Mouse (Mus musculus) heart, embryonic 13.5 days (tissue): ENCODE measurements around the gene L1td1. TPM values are rescaled to one million over a fixed set of nuclear protein-coding genes. Genes with fewer than 3 reads are reported as not detected.

Experiments used
- ATAC-seq: fragments of 200-750 bp; cut with Nextera tagmentation; 2 replicates; pipeline ENCODE4 v1.8.0; 2017; ENCODE audit warnings: moderate TSS enrichment; ENCODE audit not compliant: insufficient number of reproducible peaks, low FRiP score, low TSS enrichment; ENCODE audit errors: extremely low read depth
- H3K27ac ChIP-seq: fragments of 300-500 bp; sonication (generic); replicated peaks from 2 replicates; pipeline ENCODE4 v1.5.1; 2015; ENCODE audit warnings: moderate library complexity, mild to moderate bottlenecking, inconsistent platforms
- H3K27me3 ChIP-seq: fragments of 300-500 bp; sonication (generic); replicated peaks from 2 replicates; pipeline ENCODE4 v1.6.1; 2015; ENCODE audit warnings: mild to moderate bottlenecking, inconsistent platforms
- H3K36me3 ChIP-seq: fragments of 300-500 bp; sonication (generic); 2 replicates; pipeline ENCODE4 v1.6.1; 2015; ENCODE audit warnings: mild to moderate bottlenecking, inconsistent platforms
- H3K4me1 ChIP-seq: fragments of 300-500 bp; sonication (generic); 2 replicates; pipeline ENCODE4 v1.6.1; 2015; ENCODE audit warnings: inconsistent platforms
- H3K4me2 ChIP-seq: fragments of 300-500 bp; sonication (generic); 2 replicates; pipeline ENCODE4 v1.6.1; 2015; ENCODE audit warnings: inconsistent platforms, mild to moderate bottlenecking, moderate library complexity
- H3K4me3 ChIP-seq: fragments of 300-500 bp; sonication (generic); 2 replicates; pipeline ENCODE4 v1.5.1; 2015; ENCODE audit warnings: moderate library complexity, mild to moderate bottlenecking, inconsistent platforms
- H3K9ac ChIP-seq: fragments of 300-500 bp; sonication (generic); 2 replicates; pipeline ENCODE4 v1.6.1; 2015; ENCODE audit warnings: inconsistent platforms, mild to moderate bottlenecking, moderate library complexity
- H3K9me3 ChIP-seq: fragments of 300-500 bp; sonication (generic); 2 replicates; pipeline ENCODE4 v1.6.1; 2016; ENCODE audit warnings: inconsistent platforms
- whole genome bisulfite sequencing: fragments of 180-500 bp; shearing (Covaris S2); methylation state at CpG from one replicate; pipeline ENCODE4 v1.1.7; 2015; ENCODE audit warnings: mixed read lengths; 5-methylcytosine and 5-hydroxymethylcytosine counted together
- polyA plus RNA-seq: library from polyadenylated mRNA; unstranded; fragments of >200 nt; fragmentation: Nextera tagmentation; extraction: Ambion mirVana; gene quantifications from 2 replicates; pipeline ENCODE4 v1.2.1, GENCODE M21; 2015

L1td1 gene
- 0.14 and 0.24 TPM in 2 replicates for polyA plus RNA-seq

GRCm38 (mm10) chr4:98726590-98727237, at the start of gene L1td1:
Gene L1td1 (plus strand): TSS chr4:98726734.
- Histone ChIP-seq H3K4me2 (peak within 1 kb of the TSS; percentile 73), H3K27me3 (peaks cover 29% of the 10 kb centered on the region), H3K9me3 (no peaks in the 10 kb centered on the region), H3K4me3 (peak within 1 kb of the TSS; percentile 46), H3K9ac (peak within 1 kb of the TSS; percentile 70), H3K36me3 (no peaks in the 10 kb centered on the region), H3K27ac (no peak within 1 kb of the TSS), H3K4me1 (peaks cover 25% of the 10 kb centered on the region)
- no peak for ATAC-seq
- 5% methylated on average over 29 of the region's 29 CpGs for WGBS

DNA sequence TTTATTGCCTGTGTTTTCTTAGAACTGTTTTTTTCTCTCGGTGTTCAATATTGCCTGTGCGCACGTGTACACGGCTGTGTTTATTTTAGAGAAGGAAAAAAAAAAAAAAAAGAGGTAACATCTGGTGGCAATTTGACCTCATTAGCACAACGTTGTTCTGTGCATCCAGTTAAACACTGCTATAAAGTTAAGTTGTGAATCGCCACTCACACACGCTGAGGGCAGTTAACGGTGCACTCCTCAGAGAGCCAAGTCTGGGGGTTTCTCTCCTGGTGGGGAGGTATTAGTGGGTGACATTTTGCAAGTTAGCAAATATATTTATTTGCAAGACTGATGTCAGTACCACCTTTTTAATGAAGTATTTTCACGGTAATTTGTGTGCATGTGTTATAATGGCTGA, 49.0 kb upstream of the L1td1 start:
- Histone ChIP-seq H3K9ac (no peak overlapping the region), H3K27ac (no peak overlapping the region), H3K4me2 (no peak overlapping the region), H3K27me3 (no peaks in the 10 kb centered on the region), H3K4me3 (no peak overlapping the region), H3K9me3 (no peaks in the 10 kb centered on the region), H3K36me3 (no peaks in the 10 kb centered on the region), H3K4me1 (no peaks in the 10 kb centered on the region)
- WGBS: 82% methylated on average over 9 of the region's 9 CpGs
- no peak for ATAC-seq

GRCm38 (mm10) chr4:98686678-98687267, 39.8 kb upstream of the L1td1 start:
- H3K9me3 ChIP-seq: peaks cover 6% of the 10 kb centered on the region; the same call in 1 of the 2 replicates
- H3K4me2 ChIP-seq: no peak overlapping the region
- peaks cover 25% of the 10 kb centered on the region for H3K36me3 ChIP-seq
- H3K27me3 ChIP-seq: no peaks in the 10 kb centered on the region
- no peak overlapping the region for H3K4me3 ChIP-seq
- 78% methylated on average over 11 of the region's 11 CpGs for WGBS
- ATAC-seq: no peak
- H3K27ac ChIP-seq: no peak overlapping the region
- H3K4me1 ChIP-seq: peaks cover 8% of the 10 kb centered on the region; the same call in 1 of the 2 replicates
- H3K9ac ChIP-seq: no peak overlapping the region

DNA sequence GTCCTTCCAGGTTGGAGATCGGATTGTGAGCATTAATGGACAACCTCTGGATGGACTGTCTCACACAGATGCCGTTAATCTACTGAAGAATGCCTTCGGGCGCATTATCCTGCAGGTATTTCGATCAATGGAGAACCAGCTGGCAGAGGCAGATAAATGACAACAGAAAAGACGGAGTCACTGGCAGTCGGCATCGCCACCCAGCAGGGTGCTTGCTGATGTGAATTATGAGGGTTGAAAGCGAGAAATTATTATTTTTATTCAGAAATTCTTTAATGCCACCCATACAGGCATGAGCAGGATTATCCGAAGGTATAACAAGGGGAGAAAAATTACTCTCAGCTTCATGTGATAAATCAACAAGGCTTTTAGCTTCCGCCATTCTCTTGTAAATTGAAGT, 38.4 kb upstream of the L1td1 start:
- Histone ChIP-seq H3K27me3 (no peaks in the 10 kb centered on the region), H3K9me3 (peaks cover 6% of the 10 kb centered on the region; the same call in 1 of the 2 replicates)
- ATAC-seq: no peak

DNA sequence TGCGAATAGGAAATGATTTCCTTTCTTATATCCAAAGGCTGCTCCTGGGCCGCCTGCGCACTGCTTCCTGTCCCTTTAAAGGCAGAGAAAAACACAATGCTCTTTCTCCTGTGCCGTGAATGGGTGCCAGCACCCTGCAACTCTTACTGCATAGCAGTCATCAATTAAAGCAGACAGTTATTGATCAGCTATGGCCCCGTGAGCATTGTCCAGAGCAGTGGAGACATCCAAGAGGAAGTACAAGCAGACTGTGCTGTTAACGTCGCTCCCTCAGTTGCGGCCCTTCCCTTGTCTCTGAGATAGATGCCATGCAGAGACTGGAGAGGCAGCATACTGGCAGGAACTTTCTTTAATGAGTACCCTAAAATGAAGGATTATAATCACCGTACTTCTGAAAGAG, 38.0 kb upstream of the L1td1 start:
- 85% methylated on average over 9 of the region's 9 CpGs for WGBS
- H3K9ac ChIP-seq: no peak overlapping the region
- peaks cover 11% of the 10 kb centered on the region for H3K4me1 ChIP-seq

More for the DNA sequence above, 38.4 kb upstream of the L1td1 start:
- Histone ChIP-seq H3K4me3 (no peak overlapping the region), H3K27ac (no peak overlapping the region), H3K36me3 (peaks cover 25% of the 10 kb centered on the region), H3K4me2 (no peak overlapping the region), H3K9ac (no peak overlapping the region), H3K4me1 (peaks cover 8% of the 10 kb centered on the region; the same call in 1 of the 2 replicates)
- 90% methylated on average over 11 of the region's 11 CpGs for WGBS

DNA sequence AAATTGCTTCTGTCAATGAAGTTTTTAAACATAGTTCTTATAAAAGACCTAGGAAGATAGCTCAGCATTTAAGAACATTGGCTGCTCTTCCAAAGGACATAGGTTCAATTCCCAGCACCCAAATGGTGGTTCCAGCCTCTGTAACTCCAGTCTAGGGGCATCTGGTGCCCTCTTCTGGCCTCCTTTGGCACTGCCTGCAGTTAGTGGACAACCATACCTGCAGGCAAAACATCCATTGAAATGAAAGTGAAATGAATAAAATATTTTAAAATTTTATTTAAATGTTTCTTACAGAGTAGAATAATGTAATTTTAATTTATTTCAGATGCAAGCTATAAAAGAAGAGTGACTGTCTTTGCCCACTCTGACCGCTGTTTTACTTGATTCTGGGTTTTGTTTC, 36.5 kb upstream of the L1td1 start:
- H3K9me3 ChIP-seq: peaks cover 6% of the 10 kb centered on the region; the same call in 1 of the 2 replicates
- H3K9ac ChIP-seq: no peak overlapping the region
- ATAC-seq: no peak
- no peak overlapping the region for H3K4me3 ChIP-seq
- no peaks in the 10 kb centered on the region for H3K27me3 ChIP-seq
- no peak overlapping the region for H3K27ac ChIP-seq
- no peak overlapping the region for H3K4me2 ChIP-seq
- 97% methylated on average over 1 of the region's 1 CpGs for WGBS
- H3K4me1 ChIP-seq: peaks cover 18% of the 10 kb centered on the region
- peaks cover 25% of the 10 kb centered on the region for H3K36me3 ChIP-seq

More for the DNA sequence above, 38.0 kb upstream of the L1td1 start:
- no peak for ATAC-seq
- no peak overlapping the region for H3K27ac ChIP-seq
- H3K9me3 ChIP-seq: peaks cover 6% of the 10 kb centered on the region; the same call in 1 of the 2 replicates
- H3K4me2 ChIP-seq: no peak overlapping the region
- no peaks in the 10 kb centered on the region for H3K27me3 ChIP-seq
- no peak overlapping the region for H3K4me3 ChIP-seq
- peaks cover 25% of the 10 kb centered on the region for H3K36me3 ChIP-seq

DNA sequence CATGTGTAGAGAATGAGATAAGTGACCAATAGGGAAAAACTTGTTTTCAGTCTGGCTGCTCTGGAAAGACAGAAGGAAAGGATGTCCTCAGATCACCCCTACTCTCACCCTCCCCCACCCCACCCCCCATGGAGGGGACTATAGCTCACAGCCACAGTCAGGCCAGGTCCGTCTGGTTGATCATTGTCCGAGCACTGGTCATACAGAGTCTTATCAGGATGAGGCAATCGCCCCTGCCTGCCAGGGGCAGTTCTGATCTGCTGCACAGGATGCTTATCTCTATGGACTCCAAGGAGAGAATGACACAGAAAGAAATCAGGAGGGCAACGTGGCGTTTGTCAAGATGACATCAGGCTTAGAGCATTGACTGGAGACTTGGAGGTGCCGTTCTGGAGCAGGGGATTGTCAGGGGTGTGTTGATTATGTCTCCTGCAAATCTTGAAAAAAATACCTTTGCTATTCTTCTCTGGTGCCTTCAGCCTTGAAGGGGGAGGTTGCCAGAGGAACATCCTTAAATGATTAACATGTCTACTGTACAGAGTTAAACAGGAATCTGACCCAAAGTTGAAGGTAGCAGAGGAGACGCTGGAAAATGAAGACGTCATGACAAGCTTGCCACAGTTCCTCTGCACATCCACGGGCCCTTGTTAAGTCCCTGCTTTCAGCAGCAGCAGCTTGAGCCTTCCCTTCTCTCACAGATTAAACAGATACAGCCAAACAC, 32.9 kb upstream of the L1td1 start:
- WGBS: 11% methylated on average over 9 of the region's 9 CpGs
- H3K9ac ChIP-seq: no peak overlapping the region
- peaks cover 10% of the 10 kb centered on the region for H3K4me1 ChIP-seq
- no peaks in the 10 kb centered on the region for H3K27me3 ChIP-seq
- no peak overlapping the region for H3K4me2 ChIP-seq
- no peak overlapping the region for H3K27ac ChIP-seq
- no peak overlapping the region for H3K4me3 ChIP-seq
- H3K36me3 ChIP-seq: peaks cover 16% of the 10 kb centered on the region
- peaks cover 6% of the 10 kb centered on the region; the same call in 1 of the 2 replicates for H3K9me3 ChIP-seq
- ATAC-seq: no peak; the same call in 1 of the 2 replicates

- Histone ChIP-seq H3K4me3 (no peak overlapping the region), H3K4me1 (peaks cover 27% of the 10 kb centered on the region), H3K4me2 (no peak overlapping the region), H3K36me3 (no peaks in the 10 kb centered on the region), H3K9ac (no peak overlapping the region), H3K27me3 (no peaks in the 10 kb centered on the region), H3K9me3 (no peaks in the 10 kb centered on the region), H3K27ac (no peak overlapping the region)
- WGBS: 76% methylated on average over 4 of the region's 4 CpGs
- ATAC-seq: no peak
These were observed 28.6 kb upstream of the L1td1 start for GRCm38 (mm10) chr4:98697932-98698331.

- Histone ChIP-seq H3K4me2 (no peak overlapping the region), H3K9me3 (no peaks in the 10 kb centered on the region), H3K36me3 (no peaks in the 10 kb centered on the region), H3K27me3 (no peaks in the 10 kb centered on the region), H3K27ac (no peak overlapping the region), H3K4me1 (peaks cover 20% of the 10 kb centered on the region), H3K4me3 (no peak overlapping the region), H3K9ac (no peak overlapping the region)
- no peak for ATAC-seq
- WGBS: 57% methylated on average over 3 of the region's 3 CpGs
These were observed 27.6 kb upstream of the L1td1 start for GRCm38 (mm10) chr4:98698921-98699320.

- 82% methylated on average over 3 of the region's 3 CpGs for WGBS
- ATAC-seq: no peak
- no peak overlapping the region for H3K9ac ChIP-seq
These were observed 26.4 kb upstream of the L1td1 start for GRCm38 (mm10) chr4:98700156-98700555.

DNA sequence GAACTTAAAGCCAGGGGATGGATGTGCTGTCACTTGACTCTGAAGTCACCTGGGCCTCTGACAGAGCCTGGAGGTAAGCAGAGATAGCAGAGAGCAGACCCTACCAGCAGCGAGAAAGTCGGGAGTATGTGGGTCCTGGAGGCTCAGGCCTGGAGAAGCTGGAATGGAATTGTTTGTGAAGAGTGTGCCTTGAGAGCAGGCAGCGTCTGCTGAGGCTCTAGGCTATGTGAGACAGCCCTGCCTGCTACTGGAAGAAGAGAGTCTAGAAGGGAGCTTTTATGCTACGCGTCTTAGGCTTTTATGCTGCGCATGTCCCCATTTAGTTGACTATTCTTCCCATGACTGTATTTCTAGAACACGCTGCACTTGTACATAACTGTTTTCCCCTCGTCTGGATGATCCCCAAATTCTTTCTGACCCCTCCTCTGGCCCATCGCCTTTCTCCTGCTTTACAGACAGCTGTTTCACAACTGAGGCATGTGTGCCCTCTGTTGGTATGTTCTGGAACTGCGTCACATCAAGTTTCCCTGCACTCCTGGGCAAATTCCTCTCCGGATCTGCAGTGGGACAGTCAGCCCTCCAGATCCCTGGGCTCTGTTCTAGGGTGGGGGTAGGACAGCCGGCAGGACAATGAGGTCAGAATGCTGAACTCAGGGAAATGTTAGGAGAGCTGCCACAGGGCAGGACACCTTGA, 24.2 kb upstream of the L1td1 start:
- Histone ChIP-seq H3K4me3 (peak overlapping the region; percentile 11; the same call in 1 of the 2 replicates), H3K36me3 (peaks cover 11% of the 10 kb centered on the region; the same call in 1 of the 2 replicates), H3K27me3 (no peaks in the 10 kb centered on the region), H3K9ac (peak overlapping the region; percentile 50; the same call in 1 of the 2 replicates), H3K4me2 (peak overlapping the region; percentile 52), H3K4me1 (peaks cover 17% of the 10 kb centered on the region), H3K27ac (no peak overlapping the region; the same call in 1 of the 2 replicates), H3K9me3 (no peaks in the 10 kb centered on the region)
- WGBS: 22% methylated on average over 12 of the region's 12 CpGs
- ATAC-seq: no peak

More at GRCm38 (mm10) chr4:98700156-98700555, 26.4 kb upstream of the L1td1 start:
- H3K4me2 ChIP-seq: no peak overlapping the region
- no peak overlapping the region for H3K27ac ChIP-seq
- peaks cover 7% of the 10 kb centered on the region; the same call in 1 of the 2 replicates for H3K36me3 ChIP-seq
- no peak overlapping the region for H3K4me3 ChIP-seq
- peaks cover 17% of the 10 kb centered on the region for H3K4me1 ChIP-seq
- no peaks in the 10 kb centered on the region for H3K27me3 ChIP-seq
- H3K9me3 ChIP-seq: no peaks in the 10 kb centered on the region
